Mouse (Mus musculus): ENCODE data around the gene Msmp. TPM values are rescaled to one million over a fixed set of nuclear protein-coding genes. Genes with fewer than 3 reads are reported as not detected.
A peak's percentile ranks its signal among the peaks of the same experiment; 100 is the strongest.

Msmp gene
- total and polyA plus RNA-seq, 3 experiments, result 0.52 to 0.62 (median 0.57) TPM

- 37% methylated on average over 13 of the region's 13 CpGs for WGBS
- Histone ChIP-seq H3K9ac (ENCODE audit: low read depth, low read length) (peak overlapping the region; percentile 22), H3K4me1 (ENCODE audit: control insufficient read depth, insufficient read depth, low read length) (peaks cover 30% of the 10 kb centered on the region), H3K79me2 (replicated peaks; ENCODE audit: control insufficient read depth, insufficient read depth, low read length) (peaks cover 7% of the 10 kb centered on the region), H3K36me3 (ENCODE audit: control insufficient read depth, insufficient read depth, low read length) (peaks cover 14% of the 10 kb centered on the region), H3K27ac (peak overlapping the region; percentile 98), H3K27me3 (ENCODE audit: control insufficient read depth, insufficient read depth, low read length) (no peaks in the 10 kb centered on the region), H3K4me3 (peak overlapping the region; percentile 33)
- intact Hi-C loops (cut with DNase I), result loop anchor here (5.0 kb wide), 2 partner anchors 67 to 98 kb away; partner anchors contain the start of genes Ccdc107 and Hint2
- no peak for DNase-seq
- TF ChIP-seq POLR2A (IDR thresholded peaks at IDR 0.05; ENCODE audit: insufficient read depth, low read depth, low read length), result no peak
- TF ChIP-seq EP300 (IDR thresholded peaks at IDR 0.05; ENCODE audit: insufficient read depth, low read depth, low read length), result no peak
- TF ChIP-seq CTCF (IDR thresholded peaks at IDR 0.05), result no peak
These were observed 24.6 kb downstream of the Msmp start for GRCm38 (mm10) chr4:43559519-43560242.

- intact Hi-C loops (cut with DNase I), result no loop called here
- peaks cover 7% of the 10 kb centered on the region for H3K79me2 ChIP-seq (replicated peaks; ENCODE audit: control insufficient read depth, insufficient read depth, low read length)
- DNase-seq, result peak; percentile 72 to 77
- WGBS, result 9% methylated on average over 13 of the region's 13 CpGs
- H3K4me3 ChIP-seq, result peak overlapping the region; percentile 33
- H3K27me3 ChIP-seq (ENCODE audit: control insufficient read depth, insufficient read depth, low read length), result no peaks in the 10 kb centered on the region
- H3K4me1 ChIP-seq (ENCODE audit: control insufficient read depth, insufficient read depth, low read length), result peaks cover 27% of the 10 kb centered on the region
- H3K9ac ChIP-seq (ENCODE audit: low read depth, low read length), result peak overlapping the region; percentile 49
- peak overlapping the region; percentile 98 for H3K27ac ChIP-seq
- H3K36me3 ChIP-seq (ENCODE audit: control insufficient read depth, insufficient read depth, low read length), result peaks cover 9% of the 10 kb centered on the region
- TF ChIP-seq EP300 (IDR thresholded peaks at IDR 0.05; ENCODE audit: insufficient read depth, low read depth, low read length), result no peak
- no peak for TF ChIP-seq CTCF (IDR thresholded peaks at IDR 0.05)
- peak; percentile 56 for TF ChIP-seq POLR2A (IDR thresholded peaks at IDR 0.05; ENCODE audit: insufficient read depth, low read depth, low read length)
These were observed 25.5 kb downstream of the Msmp start for GRCm38 (mm10) chr4:43558631-43559356.

- peak overlapping the region; percentile 98 for H3K27ac ChIP-seq
- peaks cover 22% of the 10 kb centered on the region for H3K4me1 ChIP-seq (ENCODE audit: control insufficient read depth, insufficient read depth, low read length)
- H3K36me3 ChIP-seq (ENCODE audit: control insufficient read depth, insufficient read depth, low read length), result peaks cover 4% of the 10 kb centered on the region
- 13% methylated on average over 5 of the region's 5 CpGs for WGBS
- H3K4me3 ChIP-seq, result peak overlapping the region; percentile 33
- no peaks in the 10 kb centered on the region for H3K27me3 ChIP-seq (ENCODE audit: control insufficient read depth, insufficient read depth, low read length)
- H3K9ac ChIP-seq (ENCODE audit: low read depth, low read length), result peak overlapping the region; percentile 49
- intact Hi-C loops (cut with DNase I), result no loop called here
- H3K79me2 ChIP-seq (replicated peaks; ENCODE audit: control insufficient read depth, insufficient read depth, low read length), result peaks cover 7% of the 10 kb centered on the region
- DNase-seq, result no peak
- no peak for TF ChIP-seq POLR2A (IDR thresholded peaks at IDR 0.05; ENCODE audit: insufficient read depth, low read depth, low read length)
- TF ChIP-seq CTCF (IDR thresholded peaks at IDR 0.05), result no peak
- no peak for TF ChIP-seq EP300 (IDR thresholded peaks at IDR 0.05; ENCODE audit: insufficient read depth, low read depth, low read length)
These were observed 26.2 kb downstream of the Msmp start for GRCm38 (mm10) chr4:43558028-43558630.

- DNase-seq, result no peak
- H3K9ac ChIP-seq (ENCODE audit: low read depth, low read length), result no peak overlapping the region
- no peak overlapping the region for H3K27ac ChIP-seq
- TF ChIP-seq EP300 (IDR thresholded peaks at IDR 0.05; ENCODE audit: insufficient read depth, low read depth, low read length) (no peak), POLR2A (IDR thresholded peaks at IDR 0.05; ENCODE audit: insufficient read depth, low read depth, low read length) (no peak), CTCF (IDR thresholded peaks at IDR 0.05) (no peak)
- intact Hi-C loops (cut with DNase I), result no loop called here
- H3K4me3 ChIP-seq, result no peak overlapping the region
- peaks cover 21% of the 10 kb centered on the region for H3K4me1 ChIP-seq (ENCODE audit: control insufficient read depth, insufficient read depth, low read length)
- no peaks in the 10 kb centered on the region for H3K27me3 ChIP-seq (ENCODE audit: control insufficient read depth, insufficient read depth, low read length)
- peaks cover 4% of the 10 kb centered on the region for H3K36me3 ChIP-seq (ENCODE audit: control insufficient read depth, insufficient read depth, low read length)
- WGBS, result 92% methylated on average over 7 of the region's 7 CpGs
- peaks cover 7% of the 10 kb centered on the region for H3K79me2 ChIP-seq (replicated peaks; ENCODE audit: control insufficient read depth, insufficient read depth, low read length)
These were observed 28.4 kb downstream of the Msmp start for GRCm38 (mm10) chr4:43555926-43556325.

- H3K4me3 ChIP-seq, result no peak overlapping the region
- H3K9ac ChIP-seq (ENCODE audit: low read depth, low read length), result no peak overlapping the region
- TF ChIP-seq EP300 (IDR thresholded peaks at IDR 0.05; ENCODE audit: insufficient read depth, low read depth, low read length), result no peak
- TF ChIP-seq POLR2A (IDR thresholded peaks at IDR 0.05; ENCODE audit: insufficient read depth, low read depth, low read length), result no peak
- no peak for TF ChIP-seq CTCF (IDR thresholded peaks at IDR 0.05)
- no peak for DNase-seq
- H3K27me3 ChIP-seq (ENCODE audit: control insufficient read depth, insufficient read depth, low read length), result no peaks in the 10 kb centered on the region
- H3K27ac ChIP-seq, result no peak overlapping the region
- peaks cover 4% of the 10 kb centered on the region; the same call in 1 of the 2 replicates for H3K36me3 ChIP-seq (ENCODE audit: control insufficient read depth, insufficient read depth, low read length)
- peaks cover 8% of the 10 kb centered on the region for H3K4me1 ChIP-seq (ENCODE audit: control insufficient read depth, insufficient read depth, low read length)
- intact Hi-C loops (cut with DNase I), result no loop called here
- peaks cover 2% of the 10 kb centered on the region for H3K79me2 ChIP-seq (replicated peaks; ENCODE audit: control insufficient read depth, insufficient read depth, low read length)
These were observed 30.4 kb downstream of the Msmp start for GRCm38 (mm10) chr4:43553891-43554290.

All from heart, adult 2 months (tissue).